Mouse (Mus musculus): ENCODE results near the gene Zfp710. TPM values are rescaled to one million over a fixed set of nuclear protein-coding genes. Genes with fewer than 3 reads are reported as not detected.

Zfp710 gene
- polyA plus RNA-seq, 1 experiment from 2014 or later, result 22.6 TPM

Other genes starting within 250 kb of the Zfp710 start
- gene Mesp1, start 231.0 kb upstream of the Zfp710 start, polyA plus RNA-seq (2015; fragmentation: Nextera tagmentation; extraction: Ambion mirVana), result not detected in 2 replicates
- 0.78 and 0.82 TPM in 2 replicates for gene Mesp2, start 214.1 kb upstream of the Zfp710 start, polyA plus RNA-seq (2015; fragmentation: Nextera tagmentation; extraction: Ambion mirVana)
- gene Anpep, start 163.8 kb upstream of the Zfp710 start, polyA plus RNA-seq (2015; fragmentation: Nextera tagmentation; extraction: Ambion mirVana), result 163 and 164 TPM in 2 replicates
- gene Ap3s2, start 104.2 kb upstream of the Zfp710 start, polyA plus RNA-seq (2015; fragmentation: Nextera tagmentation; extraction: Ambion mirVana), result 32.1 and 36.5 TPM in 2 replicates
- 33.8 and 35.7 TPM in 2 replicates for gene Arpin, start 89.5 kb upstream of the Zfp710 start, polyA plus RNA-seq (2015; fragmentation: Nextera tagmentation; extraction: Ambion mirVana)
- 782 and 850 TPM in 2 replicates for gene Idh2, start 90.6 kb downstream of the Zfp710 start, polyA plus RNA-seq (2015; fragmentation: Nextera tagmentation; extraction: Ambion mirVana)
- gene Sema4b, start 162.0 kb downstream of the Zfp710 start, polyA plus RNA-seq (2015; fragmentation: Nextera tagmentation; extraction: Ambion mirVana), result 17.7 and 23.7 TPM in 2 replicates
- 131 and 144 TPM in 2 replicates for gene Cib1, start 208.0 kb downstream of the Zfp710 start, polyA plus RNA-seq (2015; fragmentation: Nextera tagmentation; extraction: Ambion mirVana)
- 3.5 and 4.0 TPM in 2 replicates for gene Gdpgp1, start 208.1 kb downstream of the Zfp710 start, polyA plus RNA-seq (2015; fragmentation: Nextera tagmentation; extraction: Ambion mirVana)
- 0.87 and 1.4 TPM in 2 replicates for gene Ttll13, start 221.6 kb downstream of the Zfp710 start, polyA plus RNA-seq (2015; fragmentation: Nextera tagmentation; extraction: Ambion mirVana)
- gene Ngrn, start 236.4 kb downstream of the Zfp710 start, polyA plus RNA-seq (2015; fragmentation: Nextera tagmentation; extraction: Ambion mirVana), result 51.7 and 51.9 TPM in 2 replicates
- 11.4 and 17.0 TPM in 2 replicates for gene Vps33b, start 244.8 kb downstream of the Zfp710 start, polyA plus RNA-seq (2015; fragmentation: Nextera tagmentation; extraction: Ambion mirVana)

Measured in kidney, embryonic 16.5 days (tissue).